Mouse (Mus musculus) neural tube, embryonic 12.5 days (tissue): Measurements from ENCODE around the gene Prr14. TPM values are rescaled to one million over a fixed set of nuclear protein-coding genes. Genes with fewer than 3 reads are reported as not detected.
"Not testable (repeated sequence)": the region's sequence is repeated elsewhere in the genome, so short reads cannot be mapped to it uniquely, and the experiment has no call there.

Source experiments
- ATAC-seq: fragments of 200-750 bp; cut with Nextera tagmentation; 2 replicates; pipeline ENCODE4 v1.8.0; 2017; ENCODE audit warnings: low read depth, mild to moderate bottlenecking, moderate TSS enrichment, moderate library complexity; ENCODE audit not compliant: low FRiP score
- H3K27ac ChIP-seq: fragments of 300-500 bp; sonication (generic); 2 replicates; pipeline ENCODE4 v1.5.1; 2016
- H3K27me3 ChIP-seq: fragments of 300-500 bp; sonication (generic); replicated peaks from 2 replicates; pipeline ENCODE4 v1.6.1; 2016; ENCODE audit warnings: mild to moderate bottlenecking
- H3K36me3 ChIP-seq: fragments of 300-500 bp; sonication (generic); 2 replicates; pipeline ENCODE4 v1.6.1; 2016; ENCODE audit warnings: mild to moderate bottlenecking
- H3K4me1 ChIP-seq: fragments of 300-500 bp; sonication (generic); 2 replicates; pipeline ENCODE4 v1.6.1; 2016
- H3K4me2 ChIP-seq: fragments of 300-500 bp; sonication (generic); replicated peaks from 2 replicates; pipeline ENCODE4 v1.6.1; 2016; ENCODE audit warnings: mild to moderate bottlenecking
- H3K4me3 ChIP-seq: fragments of 300-500 bp; sonication (generic); 2 replicates; pipeline ENCODE4 v1.5.1; 2016
- H3K9ac ChIP-seq: fragments of 300-500 bp; sonication (generic); 2 replicates; pipeline ENCODE4 v1.6.1; 2016; ENCODE audit warnings: mild to moderate bottlenecking
- H3K9me3 ChIP-seq: fragments of 300-500 bp; sonication (generic); 2 replicates; pipeline ENCODE4 v1.6.1; 2016; ENCODE audit warnings: mild to moderate bottlenecking
- WGBS: fragments of 180-500 bp; shearing (Covaris S2); methylation state at CpG from one replicate; pipeline ENCODE4 v1.1.7; 2016; 5-methylcytosine and 5-hydroxymethylcytosine counted together
- polyA plus RNA-seq: library from polyadenylated mRNA; unstranded; fragments of >200 nt; fragmentation: Nextera tagmentation; extraction: Ambion mirVana; gene quantifications from 2 replicates; pipeline ENCODE4 v1.2.1, GENCODE M21; 2016

Prr14 gene
- polyA plus RNA-seq, 1 experiment from 2014 or later = 63.5 TPM

GRCm38 (mm10) chr7:127491846-127492245 lies 32.4 kb downstream of the Prr14 start:
- Histone ChIP-seq H3K4me2 (no peak overlapping the region), H3K9ac (no peak overlapping the region), H3K36me3 (peaks cover 53% of the 10 kb centered on the region), H3K4me1 (no peaks in the 10 kb centered on the region), H3K27me3 (no peaks in the 10 kb centered on the region), H3K4me3 (no peak overlapping the region), H3K27ac (no peak overlapping the region), H3K9me3 (no peaks in the 10 kb centered on the region)
- no peak for ATAC-seq
- WGBS = 91% methylated on average over 3 of the region's 3 CpGs

DNA sequence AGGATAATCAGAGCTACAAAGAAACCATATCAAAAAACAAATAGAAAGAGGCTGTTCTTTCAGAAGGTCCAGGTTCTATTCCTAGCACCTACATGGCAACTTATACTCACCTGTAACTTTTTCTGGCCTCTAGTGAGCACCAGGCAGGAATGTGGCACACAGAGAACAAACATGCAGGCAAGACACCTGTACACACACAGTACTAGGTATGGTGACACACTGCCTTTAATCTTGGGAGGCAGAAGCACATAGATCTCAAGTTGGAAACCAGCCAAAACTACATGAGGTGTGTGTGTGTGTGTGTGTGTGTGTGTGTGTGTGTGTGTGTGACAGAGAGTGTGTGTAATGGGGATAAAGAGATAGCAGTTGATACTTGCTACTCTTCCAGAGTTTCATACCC lies 35.2 kb downstream of the Prr14 start:
- ATAC-seq = no peak
- Histone ChIP-seq H3K9ac (no peak overlapping the region), H3K27me3 (no peaks in the 10 kb centered on the region), H3K9me3 (no peaks in the 10 kb centered on the region), H3K27ac (no peak overlapping the region), H3K4me1 (no peaks in the 10 kb centered on the region), H3K4me2 (no peak overlapping the region), H3K36me3 (peaks cover 27% of the 10 kb centered on the region), H3K4me3 (no peak overlapping the region)

GRCm38 (mm10) chr7:127497382-127497781 lies 38.0 kb downstream of the Prr14 start:
- Histone ChIP-seq H3K4me1 (no peaks in the 10 kb centered on the region), H3K27ac (no peak overlapping the region), H3K36me3 (no peaks in the 10 kb centered on the region), H3K4me2 (no peak overlapping the region), H3K9me3 (no peaks in the 10 kb centered on the region), H3K9ac (no peak overlapping the region), H3K27me3 (no peaks in the 10 kb centered on the region), H3K4me3 (no peak overlapping the region)
- no peak for ATAC-seq
- 85% methylated on average over 2 of the region's 2 CpGs for WGBS

DNA sequence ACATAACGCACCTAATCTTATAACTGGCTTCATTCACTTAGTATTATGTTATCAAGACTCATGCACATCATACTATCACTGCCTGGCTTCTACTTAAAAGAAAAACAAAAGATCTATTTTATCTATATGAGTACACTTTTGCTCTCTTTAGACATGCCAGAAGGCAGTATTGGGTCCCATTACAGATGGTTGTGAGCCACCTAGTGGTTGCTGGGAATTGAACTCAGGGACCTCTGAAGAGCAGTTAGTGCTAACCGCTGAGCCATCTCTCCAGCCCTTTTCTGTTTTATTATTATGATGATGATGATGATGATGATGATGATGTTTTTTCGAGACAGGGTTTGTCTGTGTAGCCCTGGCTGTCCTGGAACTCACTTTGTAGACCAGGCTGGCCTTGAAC lies 39.0 kb downstream of the Prr14 start:
- WGBS = 44% methylated on average over 3 of the region's 3 CpGs
- Histone ChIP-seq H3K27ac (no peak overlapping the region), H3K9ac (no peak overlapping the region), H3K9me3 (no peaks in the 10 kb centered on the region), H3K36me3 (no peaks in the 10 kb centered on the region), H3K27me3 (no peaks in the 10 kb centered on the region), H3K4me2 (no peak overlapping the region), H3K4me1 (no peaks in the 10 kb centered on the region), H3K4me3 (no peak overlapping the region)
- ATAC-seq = no peak

DNA sequence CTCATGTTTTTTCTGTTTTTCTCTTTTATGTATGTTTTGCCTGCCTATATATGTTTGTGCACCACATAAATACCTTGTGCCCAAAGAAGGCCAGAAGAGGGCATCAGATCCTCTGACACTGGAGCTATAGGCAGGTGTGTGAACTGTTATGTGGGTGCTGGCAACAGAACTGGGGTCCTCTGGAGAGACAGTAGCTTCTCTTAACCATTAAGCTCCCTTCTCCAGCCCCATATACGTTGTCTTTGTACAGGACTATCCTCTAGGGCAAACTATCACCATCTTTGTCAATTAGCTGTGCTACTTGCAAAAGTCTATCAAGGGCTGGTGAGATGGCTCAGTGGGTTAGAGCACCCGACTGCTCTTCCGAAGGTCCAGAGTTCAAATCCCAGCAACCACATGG lies 48.9 kb downstream of the Prr14 start:
- WGBS = 98% methylated on average over 3 of the region's 3 CpGs
- H3K27me3 ChIP-seq = no peaks in the 10 kb centered on the region
- no peak overlapping the region for H3K27ac ChIP-seq
- peaks cover 7% of the 10 kb centered on the region; the same call in 1 of the 2 replicates for H3K4me1 ChIP-seq
- no peaks in the 10 kb centered on the region for H3K36me3 ChIP-seq
- no peak overlapping the region for H3K4me2 ChIP-seq
- H3K9ac ChIP-seq = no peak overlapping the region
- H3K4me3 ChIP-seq = no peak overlapping the region
- no peak for ATAC-seq
- H3K9me3 ChIP-seq = no peaks in the 10 kb centered on the region

GRCm38 (mm10) chr7:127509830-127510229 lies 50.4 kb downstream of the Prr14 start:
- WGBS = 93% methylated on average over 4 of the region's 4 CpGs
- not testable (repeated sequence) for ATAC-seq

DNA sequence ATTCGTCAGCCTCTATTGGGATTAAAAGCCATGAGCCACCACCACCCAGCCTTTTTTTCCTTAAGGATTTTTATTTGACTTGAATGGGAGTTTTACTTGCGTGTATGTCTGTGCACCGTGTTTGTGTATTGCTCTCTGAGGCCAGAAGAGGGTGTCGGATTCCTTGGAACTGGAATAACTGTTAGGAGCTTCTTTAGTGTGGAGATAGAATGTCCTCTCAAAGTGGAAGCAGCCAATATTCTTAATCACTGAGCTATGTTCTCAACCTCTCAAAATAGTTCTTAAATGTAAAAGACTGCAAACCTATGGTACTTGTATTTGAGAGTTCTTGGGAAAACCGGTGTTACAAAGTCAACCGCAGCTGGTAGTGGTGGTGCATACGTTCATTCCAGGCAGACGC lies 51.8 kb downstream of the Prr14 start:
- Histone ChIP-seq H3K9ac (peak overlapping the region; percentile 88; the same call in 1 of the 2 replicates), H3K9me3 (no peaks in the 10 kb centered on the region), H3K36me3 (peaks cover 9% of the 10 kb centered on the region), H3K27ac (no peak overlapping the region), H3K4me2 (peak overlapping the region; percentile 72), H3K4me3 (peak overlapping the region; percentile 76), H3K4me1 (peaks cover 18% of the 10 kb centered on the region), H3K27me3 (no peaks in the 10 kb centered on the region)
- no peak for ATAC-seq
- WGBS = 41% methylated on average over 8 of the region's 8 CpGs

More at GRCm38 (mm10) chr7:127509830-127510229, 50.4 kb downstream of the Prr14 start:
- peaks cover 17% of the 10 kb centered on the region for H3K4me1 ChIP-seq
- not testable (repeated sequence) for H3K9me3 ChIP-seq, H3K27ac ChIP-seq, H3K4me2 ChIP-seq, H3K4me3 ChIP-seq, H3K36me3 ChIP-seq, H3K9ac ChIP-seq, H3K27me3 ChIP-seq

- H3K4me1 ChIP-seq = peaks cover 18% of the 10 kb centered on the region
- ATAC-seq = peak; percentile 98
- peak within 1 kb of the TSS; percentile 76 for H3K4me3 ChIP-seq
- peak within 1 kb of the TSS; percentile 72 for H3K4me2 ChIP-seq
- peak within 1 kb of the TSS; percentile 92 for H3K27ac ChIP-seq
- H3K36me3 ChIP-seq = peaks cover 14% of the 10 kb centered on the region
- H3K9me3 ChIP-seq = no peaks in the 10 kb centered on the region
- under 1% methylated on average over 37 of the region's 37 CpGs for WGBS
- H3K9ac ChIP-seq = peak within 1 kb of the TSS; percentile 88
- no peaks in the 10 kb centered on the region for H3K27me3 ChIP-seq
Observed at GRCm38 (mm10) chr7:127511808-127512230, 52.4 kb downstream of the Prr14 start, which contains the start of gene Srcap. Gene Srcap (plus strand): TSS chr7:127511983.

DNA sequence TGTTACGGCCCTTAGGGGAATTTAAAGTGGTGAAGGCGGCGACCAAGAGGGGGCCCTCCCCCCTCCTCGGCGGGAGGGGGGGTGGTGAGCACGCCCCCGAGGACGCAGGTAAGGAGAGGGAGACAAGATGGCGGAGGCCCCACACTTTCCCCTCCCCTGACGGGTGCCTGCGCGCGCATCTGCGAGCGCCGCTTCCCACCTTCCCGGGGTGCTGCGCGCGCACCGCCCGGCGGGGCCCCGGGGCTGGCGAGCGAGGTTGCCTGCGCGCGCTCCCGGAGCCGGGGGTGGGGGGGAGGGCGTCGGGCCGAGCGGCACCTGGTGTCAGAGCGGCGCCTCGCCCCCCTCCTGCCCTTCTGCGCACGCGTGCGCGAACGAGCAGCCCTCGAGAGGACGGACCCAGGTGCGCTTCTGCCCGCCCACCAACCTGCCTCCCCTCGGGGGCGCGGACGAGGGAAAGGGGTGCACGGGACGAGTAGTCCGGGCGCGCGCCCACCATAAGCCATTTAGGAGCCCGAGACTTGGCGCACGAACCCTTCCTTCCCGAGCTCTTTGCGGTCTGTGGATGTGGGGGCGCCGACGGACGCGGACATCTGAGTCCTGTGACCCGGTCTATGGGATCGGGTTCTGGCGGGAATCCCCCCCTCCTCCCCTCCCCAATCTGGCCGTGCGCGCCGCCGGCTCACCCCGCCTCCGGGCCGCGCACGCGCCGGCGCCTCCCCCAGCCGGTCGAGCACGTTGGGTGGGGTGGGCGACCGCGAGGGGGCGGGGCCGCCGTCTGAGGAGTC lies 53.0 kb downstream of the Prr14 start:
- WGBS = under 1% methylated on average over 74 of the region's 93 CpGs
- peak overlapping the region; percentile 76 for H3K4me3 ChIP-seq
- peak overlapping the region; percentile 92 for H3K27ac ChIP-seq
- no peaks in the 10 kb centered on the region for H3K9me3 ChIP-seq
- ATAC-seq = peak; percentile 86
- peaks cover 18% of the 10 kb centered on the region for H3K4me1 ChIP-seq
- no peaks in the 10 kb centered on the region for H3K27me3 ChIP-seq
- peaks cover 20% of the 10 kb centered on the region for H3K36me3 ChIP-seq
- H3K9ac ChIP-seq = peak overlapping the region; percentile 88
- H3K4me2 ChIP-seq = peak overlapping the region; percentile 72

DNA sequence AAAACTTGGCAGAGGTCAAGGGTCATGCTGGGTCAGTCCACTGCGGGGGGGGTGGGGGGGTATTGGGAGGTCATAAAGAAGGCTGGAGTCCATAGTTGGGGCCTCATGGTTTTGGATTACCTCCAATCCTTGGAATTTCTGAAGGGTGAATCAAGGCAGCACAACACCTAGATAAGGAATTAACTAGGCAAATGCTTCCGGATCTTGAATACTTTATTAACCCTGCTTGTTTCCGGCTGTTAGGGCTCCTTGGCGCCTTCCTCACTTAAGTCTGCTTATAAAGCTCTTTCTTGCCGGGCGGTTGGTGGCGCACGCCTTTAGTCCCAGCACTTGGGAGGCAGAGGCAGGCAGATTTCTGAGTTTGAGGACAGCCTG lies 53.6 kb downstream of the Prr14 start:
- peak overlapping the region; percentile 88 for H3K9ac ChIP-seq
- ATAC-seq = no peak
- no peaks in the 10 kb centered on the region for H3K27me3 ChIP-seq
- H3K4me3 ChIP-seq = peak overlapping the region; percentile 76
- H3K4me2 ChIP-seq = peak overlapping the region; percentile 72
- peak overlapping the region; percentile 92 for H3K27ac ChIP-seq
- H3K9me3 ChIP-seq = no peaks in the 10 kb centered on the region
- 43% methylated on average over 8 of the region's 8 CpGs for WGBS
- peaks cover 18% of the 10 kb centered on the region for H3K4me1 ChIP-seq
- H3K36me3 ChIP-seq = peaks cover 26% of the 10 kb centered on the region

GRCm38 (mm10) chr7:127513781-127514180 lies 54.4 kb downstream of the Prr14 start:
- no peaks in the 10 kb centered on the region for H3K27me3 ChIP-seq
- WGBS = 88% methylated on average over 3 of the region's 3 CpGs
- ATAC-seq = no peak
- peaks cover 18% of the 10 kb centered on the region for H3K4me1 ChIP-seq
- no peaks in the 10 kb centered on the region for H3K9me3 ChIP-seq
- H3K9ac ChIP-seq = peak overlapping the region; percentile 33; the same call in 1 of the 2 replicates
- no peak overlapping the region for H3K27ac ChIP-seq
- H3K4me2 ChIP-seq = peak overlapping the region; percentile 72
- H3K4me3 ChIP-seq = peak overlapping the region; percentile 76; the same call in 1 of the 2 replicates
- H3K36me3 ChIP-seq = peaks cover 31% of the 10 kb centered on the region

- Histone ChIP-seq H3K9ac (no peak overlapping the region), H3K9me3 (no peaks in the 10 kb centered on the region), H3K36me3 (peaks cover 47% of the 10 kb centered on the region), H3K4me1 (peaks cover 18% of the 10 kb centered on the region), H3K4me3 (no peak overlapping the region), H3K27ac (no peak overlapping the region), H3K4me2 (no peak overlapping the region), H3K27me3 (no peaks in the 10 kb centered on the region)
- no peak for ATAC-seq
- WGBS = 93% methylated on average over 7 of the region's 7 CpGs
Observed at GRCm38 (mm10) chr7:127515846-127516245, 56.4 kb downstream of the Prr14 start.

DNA sequence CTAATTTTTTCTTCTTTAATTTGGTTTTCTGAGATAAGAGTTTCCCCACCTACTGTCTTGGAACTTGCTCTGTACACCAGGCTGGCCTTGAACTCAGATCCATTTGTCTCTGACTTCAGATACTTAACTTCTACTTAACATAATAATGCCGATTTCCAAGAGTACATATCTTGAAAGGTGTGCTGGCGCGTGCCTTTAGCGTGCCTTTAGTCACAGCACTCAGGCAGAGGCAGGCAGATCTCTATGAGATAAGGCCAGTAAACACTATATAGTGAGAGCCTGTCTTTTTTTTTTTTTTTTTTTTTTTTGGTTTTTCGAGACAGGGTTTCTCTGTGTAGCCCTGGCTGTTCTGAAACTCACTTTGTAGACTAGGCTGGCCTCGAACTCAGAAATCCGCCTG lies 56.9 kb downstream of the Prr14 start:
- Histone ChIP-seq H3K4me1 (peaks cover 18% of the 10 kb centered on the region), H3K9me3 (no peaks in the 10 kb centered on the region), H3K4me2 (no peak overlapping the region), H3K9ac (no peak overlapping the region), H3K36me3 (peaks cover 52% of the 10 kb centered on the region), H3K4me3 (no peak overlapping the region), H3K27ac (no peak overlapping the region), H3K27me3 (no peaks in the 10 kb centered on the region)
- no peak for ATAC-seq
- 96% methylated on average over 7 of the region's 7 CpGs for WGBS
